Mouse (Mus musculus) forelimb bud, embryonic 11.5 days (tissue): Measurements from ENCODE around the gene Gm9733.
A peak's percentile ranks its signal among the peaks of the same experiment; 100 is the strongest.
"Not testable (repeated sequence)": the region's sequence is repeated elsewhere in the genome, so short reads cannot be mapped to it uniquely, and the experiment has no call there.

ENCODE experiments used
- DNase-seq: peaks from one replicate; pipeline ENCODE4 v3.0.0-alpha.2; 2012; ENCODE audit warnings: low read depth, low spot score

Gm9733 gene

DNA sequence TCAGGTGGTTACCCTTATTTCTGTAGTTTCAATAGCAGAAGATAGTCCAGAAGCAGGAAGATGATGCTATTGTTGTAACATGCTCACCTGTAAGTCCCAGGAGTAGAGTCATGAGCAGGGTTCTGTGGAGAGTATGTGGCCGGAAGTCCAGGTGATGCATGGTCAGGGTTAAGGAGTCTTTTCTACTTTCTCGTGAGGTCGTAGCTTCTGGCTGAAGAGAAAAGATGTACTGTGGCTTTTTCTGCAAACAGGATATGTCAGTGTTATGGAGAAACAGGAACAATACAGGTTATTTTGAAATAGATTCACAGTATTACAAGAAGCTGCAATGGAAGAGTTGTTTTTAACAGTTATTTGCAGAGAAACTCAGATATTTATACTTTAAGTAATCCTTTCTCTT is at the start of gene Gm9733:
TSS of gene Gm9733 (minus strand) at position 240 of the 400 bp plus-strand sequence.
- no peak for DNase-seq

DNA sequence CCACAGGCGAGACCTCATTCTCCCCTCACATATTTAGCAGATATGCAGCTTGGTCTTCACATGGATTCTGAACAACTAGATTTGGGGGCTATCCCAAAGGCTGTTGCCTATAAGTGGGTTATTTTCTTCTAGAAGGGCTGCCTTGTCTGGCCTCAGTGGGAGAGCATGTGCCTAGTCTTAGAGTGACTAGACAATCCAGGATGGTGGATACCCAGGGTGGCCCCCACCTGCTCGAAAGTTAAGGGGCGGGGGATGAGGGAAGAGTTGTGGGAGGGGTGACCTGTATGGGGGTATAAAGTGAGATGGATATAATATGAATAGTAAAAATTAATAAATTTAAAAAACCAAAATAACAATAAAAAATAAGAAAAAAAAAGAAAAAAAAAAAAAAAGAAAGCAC is 23.6 kb upstream of the Gm9733 start:
- DNase-seq, result not testable (repeated sequence)

DNA sequence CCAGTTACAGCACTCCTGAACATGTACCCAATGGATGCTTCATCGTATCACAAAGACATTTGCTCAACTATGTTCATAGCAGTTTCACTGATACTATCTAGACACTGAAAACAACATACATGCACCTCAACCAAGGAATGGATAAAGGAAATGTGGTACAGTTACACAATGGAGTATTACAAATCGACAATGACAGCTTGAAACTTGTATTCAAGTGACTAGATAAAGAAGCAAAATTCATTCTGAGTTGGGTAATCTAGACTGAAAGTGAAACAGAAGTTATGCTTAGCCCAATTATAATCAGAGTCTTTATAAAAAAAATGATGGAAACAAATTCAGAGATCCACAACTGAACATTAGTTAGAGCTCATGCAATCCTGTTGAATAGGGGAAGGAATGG is 18.2 kb upstream of the Gm9733 start:
- not testable (repeated sequence) for DNase-seq

DNA sequence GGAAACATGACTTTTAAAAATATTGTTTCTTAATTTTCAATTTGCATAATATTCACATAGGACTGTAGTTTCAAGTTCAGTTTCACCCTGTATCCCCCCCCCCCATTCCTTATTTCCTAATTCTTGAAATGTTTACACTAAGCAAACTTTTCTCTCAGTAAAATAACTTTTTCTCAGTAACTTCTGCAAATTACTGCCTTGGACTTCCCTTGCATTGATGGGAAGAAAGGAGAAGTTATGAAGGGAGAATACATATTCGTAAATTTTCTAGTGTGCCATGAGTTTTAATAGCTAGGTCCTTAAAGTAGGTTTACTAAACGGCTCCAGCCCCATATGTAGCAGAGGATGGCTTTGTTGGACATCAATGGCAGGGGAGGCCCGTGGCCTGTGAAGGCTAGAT is 13.5 kb upstream of the Gm9733 start:
- not testable (repeated sequence) for DNase-seq

DNA sequence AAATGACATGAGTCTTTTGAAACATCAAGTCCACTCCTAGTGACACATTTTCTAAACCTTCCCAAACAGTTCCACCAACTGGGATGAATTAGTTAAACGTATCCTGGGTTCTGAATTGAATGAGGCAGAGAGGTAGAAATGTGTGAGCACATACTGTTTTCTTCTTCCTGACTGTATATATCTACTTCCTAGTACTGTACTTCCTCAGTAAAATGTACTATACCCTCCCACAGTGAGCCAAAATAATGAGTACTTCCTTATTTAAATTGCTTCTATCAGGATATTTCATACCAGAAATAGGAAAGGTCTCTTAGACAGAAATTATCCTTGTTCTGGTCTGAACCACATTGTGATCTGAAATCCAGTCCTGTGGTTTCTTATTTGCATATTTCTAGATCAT is 8.2 kb upstream of the Gm9733 start:
- no peak for DNase-seq

DNA sequence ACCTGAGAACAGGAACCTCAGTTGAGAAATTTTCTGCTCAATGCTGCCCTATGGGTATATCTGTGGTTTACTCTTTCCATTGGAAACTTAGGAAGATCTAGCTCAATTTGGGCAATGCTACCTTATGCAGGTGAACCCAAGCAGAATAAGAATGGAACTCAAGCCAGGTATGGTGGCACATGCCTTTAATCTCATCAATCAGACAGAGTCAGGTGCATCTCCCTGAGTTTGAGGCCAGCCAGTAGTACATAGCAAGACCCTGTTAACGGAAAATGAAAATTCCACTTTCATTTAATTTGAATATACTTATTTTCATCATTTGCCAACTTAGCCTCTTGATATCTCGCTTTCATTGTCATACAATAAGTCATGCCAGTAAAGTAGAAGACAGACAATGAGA is 2.1 kb upstream of the Gm9733 start:
- DNase-seq, result no peak

DNA sequence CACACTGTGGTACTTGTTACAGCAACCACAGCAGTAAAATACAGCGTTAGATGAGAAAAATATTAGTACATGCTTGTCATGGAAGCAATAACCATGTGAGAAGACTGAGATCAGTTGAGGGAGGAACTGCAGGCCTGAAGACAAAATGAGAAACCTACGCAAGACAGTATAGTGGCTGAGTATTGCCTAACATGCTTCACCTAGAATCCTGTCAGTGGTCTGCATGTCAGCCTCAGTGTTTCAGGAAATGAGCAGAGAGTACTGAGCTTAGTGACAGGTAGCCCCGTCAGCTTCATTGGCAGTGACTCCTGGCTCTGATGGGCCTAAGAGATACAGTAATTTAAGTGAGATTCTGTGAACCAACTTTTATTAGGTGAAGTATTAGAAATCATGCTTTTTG is 557 bp downstream of the Gm9733 start:
- DNase-seq, result no peak

DNA sequence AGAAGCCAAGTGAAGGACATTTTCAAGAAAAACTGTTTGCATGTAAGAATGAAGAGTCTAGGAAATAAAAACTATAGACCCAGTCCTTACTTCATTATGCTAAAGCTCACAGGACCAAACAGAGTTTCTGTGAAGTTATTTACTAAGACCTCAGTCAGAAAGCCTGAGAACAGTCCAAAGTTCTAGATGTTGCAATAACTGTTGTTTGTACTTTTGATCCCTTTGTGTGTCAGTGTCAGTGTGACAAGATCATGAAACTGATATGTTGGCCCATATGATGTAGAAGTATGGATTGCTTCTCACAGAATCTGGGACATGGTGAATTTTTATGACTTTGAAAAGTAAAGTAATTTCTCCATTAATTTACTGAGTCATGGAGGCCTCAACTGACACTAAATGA is 2.6 kb downstream of the Gm9733 start:
- no peak for DNase-seq

DNA sequence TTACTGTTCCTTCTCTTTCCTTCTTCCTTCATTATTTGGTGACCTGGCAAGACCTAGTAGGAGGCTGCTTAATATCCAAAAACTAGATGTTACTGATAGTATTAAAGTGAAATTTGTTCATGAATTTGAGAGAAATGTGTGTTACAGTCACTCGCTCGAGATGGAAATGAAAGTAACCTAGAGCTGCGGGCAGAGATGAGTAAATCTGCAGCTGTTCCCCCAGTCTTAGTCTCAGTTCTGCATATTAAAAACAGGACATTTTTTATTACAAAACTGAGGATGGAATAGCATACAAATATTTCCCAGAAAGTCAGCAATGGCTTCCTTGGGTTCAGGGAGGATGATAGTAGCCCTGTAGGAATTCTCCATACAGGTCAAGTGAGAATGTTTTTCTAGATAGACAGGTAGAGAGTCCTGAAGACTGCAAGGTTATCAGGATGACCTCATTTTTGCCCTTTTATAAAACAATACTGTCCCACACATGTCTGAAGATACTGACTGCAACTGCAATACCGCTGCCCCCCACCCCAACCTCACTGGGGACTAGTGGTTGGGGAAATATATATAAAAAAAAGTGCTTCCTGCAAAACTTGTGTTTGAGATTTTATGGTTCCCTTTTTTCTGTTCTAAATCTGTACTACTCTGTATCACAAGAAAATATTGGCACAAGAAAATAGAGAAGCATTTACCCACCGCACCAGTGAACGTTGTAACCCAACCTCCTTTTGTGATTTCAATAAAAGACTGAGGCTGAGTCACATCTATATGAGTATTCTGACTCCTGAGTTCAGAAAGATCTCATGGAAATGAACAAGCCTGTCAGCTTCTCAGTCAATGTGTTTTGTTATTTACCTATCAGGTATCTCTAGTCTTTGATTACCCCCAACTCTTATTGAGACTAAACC is 47.4 kb downstream of the Gm9733 start:
- no peak for DNase-seq

DNA sequence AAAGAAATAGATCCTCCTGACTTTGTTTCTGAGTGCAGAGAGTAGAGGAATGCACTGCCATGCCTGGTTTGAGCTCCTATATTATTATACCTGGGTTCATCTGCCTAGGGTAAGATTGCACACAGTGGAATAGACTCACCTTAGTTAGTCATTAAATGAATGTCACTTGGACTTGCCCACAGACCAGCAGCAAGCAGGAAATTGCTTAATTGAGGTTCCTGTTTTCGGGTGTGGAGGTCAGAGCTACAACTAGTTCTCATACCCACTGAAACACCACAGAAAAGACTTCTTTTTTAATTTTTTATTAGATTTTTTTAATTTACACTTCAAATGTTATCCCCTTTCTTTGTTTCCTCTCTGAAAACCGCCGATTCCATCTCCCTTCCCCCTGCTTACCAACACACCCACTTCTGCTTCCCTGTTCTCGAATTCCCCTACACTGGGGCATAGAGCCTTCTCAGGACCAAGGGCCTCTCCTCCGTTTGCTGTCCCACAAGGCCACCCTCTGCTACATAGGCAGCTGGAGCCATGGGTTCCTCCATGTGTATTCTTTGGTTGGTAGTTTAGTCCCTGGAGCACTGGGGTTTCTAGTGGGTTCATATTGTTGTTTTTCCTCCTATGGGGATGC is 56.1 kb downstream of the Gm9733 start:
- no peak for DNase-seq

DNA sequence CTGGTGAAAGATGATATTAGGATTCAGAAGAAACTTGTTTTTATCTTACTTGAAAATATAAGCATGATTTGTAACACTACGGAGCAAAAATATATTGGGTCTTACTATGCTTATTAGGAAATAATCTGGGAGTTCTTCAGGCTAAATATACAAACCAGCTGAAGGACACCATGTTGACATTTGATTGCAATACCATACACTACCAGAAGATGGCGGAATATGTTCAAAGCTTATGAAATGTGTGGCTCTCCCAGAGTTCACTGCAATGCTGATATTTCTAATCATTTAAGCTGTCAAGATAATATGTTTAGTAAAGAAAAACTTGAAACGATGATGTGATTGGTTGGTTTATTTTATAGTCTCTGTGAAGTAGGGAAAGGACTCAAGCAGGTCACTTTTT is 67.7 kb downstream of the Gm9733 start:
- peak; percentile 57 for DNase-seq

DNA sequence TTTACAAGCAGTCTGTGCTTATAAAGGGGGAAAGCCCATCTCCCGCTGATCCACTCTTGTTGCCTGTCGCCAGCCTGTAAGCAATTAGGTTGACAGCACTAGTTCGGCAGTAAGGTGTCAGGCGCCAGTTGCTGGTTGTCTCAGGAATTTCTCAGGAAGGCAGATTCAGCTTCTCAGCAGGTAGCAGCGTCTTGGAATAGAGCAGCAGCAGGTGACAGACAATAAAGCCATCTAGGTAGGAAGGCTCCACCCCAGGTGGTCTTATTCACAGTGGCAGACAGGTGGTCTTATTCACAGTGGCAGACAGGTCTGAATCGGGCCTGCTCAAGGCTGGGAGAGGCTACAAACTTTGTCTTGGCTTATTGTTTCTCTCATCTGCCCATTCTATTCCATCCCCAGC is 76.4 kb downstream of the Gm9733 start:
- no peak for DNase-seq
